Mouse (Mus musculus): ENCODE results near the gene Cd300ld4. TPM values are rescaled to one million over a fixed set of nuclear protein-coding genes. Genes with fewer than 3 reads are reported as not detected.
"Not testable (repeated sequence)": the region's sequence is repeated elsewhere in the genome, so short reads cannot be mapped to it uniquely, and the experiment has no call there.

Gene Cd300ld4
- polyA plus RNA-seq (2012; rRNA removed) (0.18 TPM in 1 of 2 replicates, not detected in the other), polyA plus RNA-seq (2014; fragmentation: Nextera tagmentation; extraction: Ambion mirVana) (not detected in 2 replicates)

DNA sequence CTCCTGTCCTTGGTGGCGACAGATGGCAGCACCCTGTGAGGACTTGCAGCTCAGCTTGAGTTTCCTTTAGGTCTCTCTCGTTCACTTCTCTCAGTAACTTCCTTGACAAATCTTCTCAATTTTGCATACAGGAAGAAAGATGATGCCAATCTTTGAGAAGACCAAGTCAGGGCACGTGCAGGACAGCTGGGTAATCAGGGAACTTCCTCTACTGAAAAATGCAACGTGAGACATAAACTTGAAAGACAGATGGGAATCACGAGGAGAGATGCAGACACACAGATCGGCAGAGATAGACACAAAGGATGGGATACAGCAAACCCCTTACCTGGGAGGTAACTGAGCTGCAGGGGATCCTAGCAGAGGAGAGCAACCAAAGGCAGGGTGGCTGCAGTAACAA lies at the start of gene Cd300ld4:
Gene Cd300ld4 (minus strand): TSS at position 101 of the 400 bp plus-strand sequence.
- not testable (repeated sequence) for H3K36me3 ChIP-seq (ENCODE audit: control insufficient read depth, insufficient read depth, low read length); H3K9ac ChIP-seq (ENCODE audit: low read depth, low read length, severe bottlenecking); DNase-seq (ENCODE audit: low spot score); H3K4me3 ChIP-seq (replicated peaks; ENCODE audit: low read length); H3K4me1 ChIP-seq (ENCODE audit: control insufficient read depth, insufficient read depth, low read length); H3K9me3 ChIP-seq (ENCODE audit: control insufficient read depth, low read length); H3K4me2 ChIP-seq (replicated peaks; ENCODE audit: low read depth, low read length, severe bottlenecking); H3K27me3 ChIP-seq (ENCODE audit: control insufficient read depth, insufficient read depth, low read length); ATAC-seq (ENCODE audit: low FRiP score, low read depth); H3K27ac ChIP-seq (replicated peaks; ENCODE audit: low read depth, low read length)
- no CpG with 5 or more reads among the region's 6 CpGs for WGBS

DNA sequence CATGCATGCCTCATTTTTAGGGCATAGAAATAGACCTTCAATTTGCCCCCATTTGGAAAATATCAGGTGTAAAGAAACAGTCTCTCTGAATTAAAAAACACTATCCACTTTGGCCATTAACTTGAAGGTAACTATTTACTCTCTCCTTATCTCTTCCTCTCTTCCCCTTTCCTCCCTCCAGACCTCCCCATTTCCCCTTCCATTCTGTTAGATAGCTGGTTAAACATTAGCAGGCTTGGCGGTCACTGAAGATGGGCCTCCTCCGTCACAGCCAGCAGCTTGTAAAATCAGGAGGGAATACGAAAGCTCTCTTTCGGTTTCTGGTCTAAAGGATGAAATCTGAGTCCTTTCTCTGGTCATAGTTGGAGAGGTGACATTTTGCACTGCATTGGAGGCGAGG lies 49.0 kb upstream of the Cd300ld4 start:
- ATAC-seq (ENCODE audit: low FRiP score, low read depth) (no peak), DNase-seq (ENCODE audit: low spot score) (no peak)
- Histone ChIP-seq H3K4me2 (replicated peaks; ENCODE audit: low read depth, low read length, severe bottlenecking) (no peak overlapping the region), H3K27me3 (ENCODE audit: control insufficient read depth, insufficient read depth, low read length) (no peaks in the 10 kb centered on the region), H3K9ac (ENCODE audit: low read depth, low read length, severe bottlenecking) (no peak overlapping the region), H3K4me1 (ENCODE audit: control insufficient read depth, insufficient read depth, low read length) (peaks cover 3% of the 10 kb centered on the region; the same call in 1 of the 2 replicates), H3K4me3 (replicated peaks; ENCODE audit: low read length) (no peak overlapping the region), H3K27ac (replicated peaks; ENCODE audit: low read depth, low read length) (no peak overlapping the region), H3K36me3 (ENCODE audit: control insufficient read depth, insufficient read depth, low read length) (no peaks in the 10 kb centered on the region), H3K9me3 (ENCODE audit: control insufficient read depth, low read length) (no peaks in the 10 kb centered on the region)
- 61% methylated on average over 5 of the region's 5 CpGs for WGBS
- no peak for TF ChIP-seq POLR2A (IDR thresholded peaks at IDR 0.05; ENCODE audit: borderline replicate concordance, extremely low read depth, insufficient read depth, insufficient read length)

DNA sequence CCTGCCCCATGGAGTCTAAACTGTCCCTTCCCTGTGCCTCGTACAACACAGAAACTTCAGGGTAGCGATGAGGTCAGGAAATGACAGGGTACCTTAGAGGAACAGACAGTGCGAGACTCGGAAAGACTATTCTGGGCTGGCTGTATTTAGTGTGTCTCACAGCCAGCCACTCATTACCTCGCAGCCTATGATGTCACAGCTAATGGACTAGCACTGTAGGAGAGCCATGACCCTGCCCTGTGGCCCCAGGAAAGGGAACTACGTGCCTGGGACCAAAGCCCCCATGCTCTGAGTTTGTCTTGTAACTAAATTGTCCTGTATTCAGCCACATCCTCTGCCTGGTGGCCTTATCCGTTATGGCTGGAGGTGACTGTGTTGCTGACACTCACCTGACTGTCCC lies 48.6 kb upstream of the Cd300ld4 start:
- Histone ChIP-seq H3K27ac (replicated peaks; ENCODE audit: low read depth, low read length) (no peak overlapping the region), H3K36me3 (ENCODE audit: control insufficient read depth, insufficient read depth, low read length) (no peaks in the 10 kb centered on the region), H3K4me3 (replicated peaks; ENCODE audit: low read length) (no peak overlapping the region), H3K27me3 (ENCODE audit: control insufficient read depth, insufficient read depth, low read length) (no peaks in the 10 kb centered on the region), H3K9ac (ENCODE audit: low read depth, low read length, severe bottlenecking) (no peak overlapping the region), H3K4me1 (ENCODE audit: control insufficient read depth, insufficient read depth, low read length) (peaks cover 3% of the 10 kb centered on the region; the same call in 1 of the 2 replicates), H3K4me2 (replicated peaks; ENCODE audit: low read depth, low read length, severe bottlenecking) (no peak overlapping the region), H3K9me3 (ENCODE audit: control insufficient read depth, low read length) (no peaks in the 10 kb centered on the region)
- ATAC-seq (ENCODE audit: low FRiP score, low read depth), result no peak
- no peak for TF ChIP-seq POLR2A (IDR thresholded peaks at IDR 0.05; ENCODE audit: borderline replicate concordance, extremely low read depth, insufficient read depth, insufficient read length)
- DNase-seq (ENCODE audit: low spot score), result no peak
- 80% methylated on average over 7 of the region's 7 CpGs for WGBS

DNA sequence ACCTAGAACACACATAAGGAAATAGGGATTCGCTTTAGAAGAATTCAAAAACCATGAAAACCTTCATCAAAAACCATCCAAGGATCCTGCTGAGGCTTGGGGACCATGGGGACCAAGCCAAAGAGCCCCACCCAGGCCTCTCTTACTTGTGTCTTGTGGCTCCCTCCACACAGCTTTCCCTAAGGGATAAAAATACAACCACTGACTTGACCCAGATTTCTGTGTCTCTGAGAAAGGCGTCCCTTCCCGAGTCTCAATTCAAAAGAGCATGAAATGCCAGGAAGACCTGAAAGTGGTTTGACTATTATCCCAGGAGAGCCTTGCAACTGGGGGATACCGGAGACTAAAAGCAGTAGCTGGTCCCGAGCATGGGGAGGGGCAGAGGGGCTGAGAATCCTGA lies 46.2 kb upstream of the Cd300ld4 start:
- no peak for TF ChIP-seq POLR2A (IDR thresholded peaks at IDR 0.05; ENCODE audit: borderline replicate concordance, extremely low read depth, insufficient read depth, insufficient read length)
- H3K9ac ChIP-seq (ENCODE audit: low read depth, low read length, severe bottlenecking), result no peak overlapping the region
- H3K27me3 ChIP-seq (ENCODE audit: control insufficient read depth, insufficient read depth, low read length), result no peaks in the 10 kb centered on the region
- no peak overlapping the region for H3K27ac ChIP-seq (replicated peaks; ENCODE audit: low read depth, low read length)
- ATAC-seq (ENCODE audit: low FRiP score, low read depth), result no peak
- no peaks in the 10 kb centered on the region for H3K36me3 ChIP-seq (ENCODE audit: control insufficient read depth, insufficient read depth, low read length)
- peaks cover 3% of the 10 kb centered on the region; the same call in 1 of the 2 replicates for H3K4me1 ChIP-seq (ENCODE audit: control insufficient read depth, insufficient read depth, low read length)
- H3K4me3 ChIP-seq (replicated peaks; ENCODE audit: low read length), result no peak overlapping the region
- H3K9me3 ChIP-seq (ENCODE audit: control insufficient read depth, low read length), result no peaks in the 10 kb centered on the region
- no peak overlapping the region for H3K4me2 ChIP-seq (replicated peaks; ENCODE audit: low read depth, low read length, severe bottlenecking)
- 67% methylated on average over 5 of the region's 5 CpGs for WGBS
- DNase-seq (ENCODE audit: low spot score), result no peak

DNA sequence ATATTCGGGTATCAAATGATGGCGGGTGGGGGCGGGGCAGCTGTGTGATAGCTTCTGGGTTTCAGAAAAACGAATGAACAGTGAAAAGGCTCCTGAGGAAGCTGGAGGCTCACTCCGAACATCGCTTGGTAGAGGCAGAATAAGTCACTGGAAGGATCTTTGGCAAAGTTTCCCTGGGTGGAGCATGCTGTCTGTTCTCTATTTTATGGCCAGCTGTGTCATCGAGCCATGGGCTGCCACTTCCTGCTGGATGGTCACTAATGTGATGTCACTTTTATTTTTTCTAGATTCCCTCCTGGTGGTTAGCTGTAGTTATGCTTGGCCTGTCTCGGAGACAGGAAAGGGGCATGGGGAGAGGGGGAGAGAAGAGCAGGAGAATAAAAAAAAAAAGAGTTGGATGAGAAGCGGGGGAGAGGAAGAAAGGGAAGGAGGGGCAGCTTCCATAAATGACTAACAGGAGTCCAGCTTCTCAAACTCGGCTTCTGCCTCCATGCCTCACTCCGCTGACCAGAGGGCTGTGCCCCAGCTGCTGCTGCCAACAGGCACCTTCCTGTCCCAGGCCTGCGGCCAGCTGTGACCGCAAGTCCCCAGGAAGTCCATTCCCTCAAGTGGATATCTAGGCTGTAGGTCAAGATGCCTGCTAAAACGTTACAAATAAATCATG lies 45.0 kb upstream of the Cd300ld4 start:
- Histone ChIP-seq H3K27me3 (ENCODE audit: control insufficient read depth, insufficient read depth, low read length) (no peaks in the 10 kb centered on the region), H3K4me2 (replicated peaks; ENCODE audit: low read depth, low read length, severe bottlenecking) (no peak overlapping the region), H3K4me1 (ENCODE audit: control insufficient read depth, insufficient read depth, low read length) (peaks cover 3% of the 10 kb centered on the region; the same call in 1 of the 2 replicates), H3K27ac (replicated peaks; ENCODE audit: low read depth, low read length) (no peak overlapping the region), H3K9ac (ENCODE audit: low read depth, low read length, severe bottlenecking) (no peak overlapping the region), H3K4me3 (replicated peaks; ENCODE audit: low read length) (no peak overlapping the region), H3K9me3 (ENCODE audit: control insufficient read depth, low read length) (no peaks in the 10 kb centered on the region), H3K36me3 (ENCODE audit: control insufficient read depth, insufficient read depth, low read length) (no peaks in the 10 kb centered on the region)
- no peak for ATAC-seq (ENCODE audit: low FRiP score, low read depth)
- peak; percentile 42 for DNase-seq (ENCODE audit: low spot score)
- 20% methylated on average over 14 of the region's 14 CpGs for WGBS
- no peak for TF ChIP-seq POLR2A (IDR thresholded peaks at IDR 0.05; ENCODE audit: borderline replicate concordance, extremely low read depth, insufficient read depth, insufficient read length)

All from limb, embryonic 14.5 days (tissue).